10 mouse cellular contexts compared by ENCODE assay signal in genomic region chr16:18585676-18586075, GRCm38 (mm10). TPM values are rescaled to one million over a fixed set of nuclear protein-coding genes. Genes with fewer than 3 reads are reported as not detected.
DNase-seq lines count a peak whose midpoint lies in the region; ATAC-seq and TF ChIP-seq lines count a peak whose summit lies in the region.
"Had no signal": no experiment of that assay in that cellular context is flagged by ENCODE, and none has a peak within 500 bp of the region (broad histone marks: within the 10 kb centered on the region; RNA-seq: fewer than 3 reads in every experiment).

No protein-coding gene starts in this region.

- TF ChIP-seq POLR2A in embryonic fibroblast, embryonic 13.5 days (IDR thresholded peaks at IDR 0.05; ENCODE audit: low read depth, low read length) = no peak
- TF ChIP-seq POLR2A in small intestine, adult 2 months (IDR thresholded peaks at IDR 0.05; ENCODE audit: low read depth, low read length) = no peak

- WGBS in lung, embryonic 14.5 days = 24% methylated on average over 10 of the region's 10 CpGs
- WGBS in limb, embryonic 10.5 days = 3% methylated on average over 10 of the region's 10 CpGs
- 60% methylated on average over 10 of the region's 10 CpGs for WGBS in small intestine, adult 2 months
- 24% methylated on average over 10 of the region's 10 CpGs for WGBS in kidney, embryonic 16.5 days

- TF ChIP-seq CTCF in lung, embryonic 14.5 days (IDR thresholded peaks at IDR 0.05; ENCODE audit: low read depth) = no peak
- no peak for TF ChIP-seq CTCF in embryonic fibroblast, embryonic 13.5 days (IDR thresholded peaks at IDR 0.05; ENCODE audit: borderline replicate concordance, insufficient read depth, low read length)
- TF ChIP-seq CTCF in small intestine, adult 2 months (IDR thresholded peaks at IDR 0.05; ENCODE audit: extremely low read depth, insufficient read length, insufficient replicate concordance, low read depth, low read length) = no peak

- H3K4me3 ChIP-seq in lung, embryonic 14.5 days (ENCODE audit: low read depth, low read length) = peak overlapping the region; percentile 59
- H3K4me3 ChIP-seq in embryonic fibroblast, embryonic 13.5 days (ENCODE audit: insufficient read depth, low read length) = peak overlapping the region; percentile 19
- peak overlapping the region; percentile 49 for H3K4me3 ChIP-seq in limb, embryonic 10.5 days
- 0 out of 2 replicates have a peak overlapping the region, but pooled peaks have one; percentile 5 for H3K4me3 ChIP-seq in small intestine, adult 2 months (ENCODE audit: low read depth, low read length)
- H3K4me3 ChIP-seq in kidney, embryonic 16.5 days (ENCODE audit: low read length) = no peak overlapping the region

- no peak for DNase-seq in lung, embryonic 14.5 days
- DNase-seq in lung, adult 18-20 months = no peak
- peak; percentile 64 for DNase-seq in limb, embryonic 10.5 days (ENCODE audit: low spot score)
- no peak for DNase-seq in Muller cell, postnatal 12 days (ENCODE audit: inconsistent ontology term)
- DNase-seq: cerebellum, adult 9-11 months; gastrocnemius, postnatal 14 days had no signal

- peak overlapping the region; percentile 86 for H3K4me2 ChIP-seq in lung, embryonic 14.5 days
- no peak overlapping the region for H3K4me2 ChIP-seq in kidney, embryonic 16.5 days (replicated peaks; ENCODE audit: low read depth, low read length)

- no peaks in the 10 kb centered on the region; the same call in 1 of the 2 replicates for H3K36me3 ChIP-seq in lung, embryonic 14.5 days (ENCODE audit: insufficient read depth)
- H3K36me3 ChIP-seq in limb, embryonic 10.5 days = no peaks in the 10 kb centered on the region
- no peaks in the 10 kb centered on the region for H3K36me3 ChIP-seq in small intestine, adult 2 months (ENCODE audit: control insufficient read depth, insufficient read depth, low read length)
- no peaks in the 10 kb centered on the region for H3K36me3 ChIP-seq in kidney, embryonic 16.5 days (ENCODE audit: insufficient read depth, low read length)

- peaks cover 98% of the 10 kb centered on the region for H3K27me3 ChIP-seq in lung, embryonic 14.5 days (ENCODE audit: insufficient read depth, low read length)
- peaks cover 100% of the 10 kb centered on the region for H3K27me3 ChIP-seq in limb, embryonic 10.5 days (ENCODE audit: low read depth, poor library complexity, severe bottlenecking)
- H3K27me3 ChIP-seq in small intestine, adult 2 months (ENCODE audit: control insufficient read depth, insufficient read depth, low read length) = peaks cover 83% of the 10 kb centered on the region
- H3K27me3 ChIP-seq in kidney, embryonic 16.5 days (ENCODE audit: insufficient read depth, low read length) = peaks cover 99% of the 10 kb centered on the region

- peak overlapping the region; percentile 77 for H3K9ac ChIP-seq in lung, embryonic 14.5 days
- H3K9ac ChIP-seq in kidney, embryonic 16.5 days (replicated peaks; ENCODE audit: low read length) = no peak overlapping the region

- no peaks in the 10 kb centered on the region for H3K9me3 ChIP-seq in lung, embryonic 14.5 days (ENCODE audit: low read depth, low read length)
- no peaks in the 10 kb centered on the region for H3K9me3 ChIP-seq in limb, embryonic 10.5 days (replicated peaks)
- H3K9me3 ChIP-seq in kidney, embryonic 16.5 days (ENCODE audit: low read length) = no peaks in the 10 kb centered on the region

- peak overlapping the region; percentile 38; the same call in 1 of the 2 replicates for H3K27ac ChIP-seq in lung, embryonic 14.5 days (ENCODE audit: low read depth)
- H3K27ac ChIP-seq in embryonic fibroblast, embryonic 13.5 days (ENCODE audit: insufficient read depth, low read length) = no peak overlapping the region
- no peak overlapping the region for H3K27ac ChIP-seq in limb, embryonic 10.5 days
- H3K27ac ChIP-seq in small intestine, adult 2 months (ENCODE audit: insufficient read depth, low read depth, low read length) = no peak overlapping the region
- no peak overlapping the region for H3K27ac ChIP-seq in kidney, embryonic 16.5 days (ENCODE audit: low read length)

- H3K4me1 ChIP-seq in lung, embryonic 14.5 days (ENCODE audit: insufficient read depth) = 0 out of 2 replicates have a peak, but pooled peaks cover 5% of the 10 kb centered on the region
- H3K4me1 ChIP-seq in embryonic fibroblast, embryonic 13.5 days (ENCODE audit: control insufficient read depth, insufficient read depth, low read length) = no peaks in the 10 kb centered on the region; the same call in 1 of the 2 replicates
- peaks cover 69% of the 10 kb centered on the region for H3K4me1 ChIP-seq in limb, embryonic 10.5 days
- peaks cover 23% of the 10 kb centered on the region for H3K4me1 ChIP-seq in small intestine, adult 2 months (ENCODE audit: control insufficient read depth, insufficient read depth, insufficient read length, low read length)
- H3K4me1 ChIP-seq in kidney, embryonic 16.5 days (ENCODE audit: insufficient read depth, low read length) = peaks cover 45% of the 10 kb centered on the region

- no peak for ATAC-seq in lung, embryonic 14.5 days (ENCODE audit: insufficient read depth)
- ATAC-seq in kidney, embryonic 16.5 days (ENCODE audit: low FRiP score, low TSS enrichment) = no peak
- ATAC-seq: Patski had no signal

RNA-seq across cellular contexts. Expression of gene Tbx1, which starts 4.8 kb away (rescaled TPM):
- polyA plus RNA-seq in lung, embryonic 14.5 days (2014; fragmentation: Nextera tagmentation; extraction: Ambion mirVana) = 12.0 and 15.8 TPM in 2 replicates
- 2.8 and 3.3 TPM in 2 replicates for polyA plus RNA-seq in embryonic fibroblast, embryonic 13.5 days (2011; ENCODE audit: insufficient read length, low read depth, missing spikeins)
- 1.1 and 1.7 TPM in 2 replicates for polyA plus RNA-seq in limb, embryonic 10.5 days (2016; fragmentation: Nextera tagmentation; extraction: Ambion mirVana)
- 2.6 and 8.3 TPM in 2 replicates for polyA plus RNA-seq in small intestine, adult 2 months (2012; rRNA removed)
- 0.26 and 0.32 TPM in 2 replicates for polyA plus RNA-seq in kidney, embryonic 16.5 days (2015; fragmentation: Nextera tagmentation; extraction: Ambion mirVana)

RNA-seq across cellular contexts. Expression of gene Gp1bb, which starts 36.5 kb away (rescaled TPM):
- polyA plus RNA-seq in lung, embryonic 14.5 days (2014; fragmentation: Nextera tagmentation; extraction: Ambion mirVana) = 3.8 and 4.1 TPM in 2 replicates
- 2.4 and 3.9 TPM in 2 replicates for polyA plus RNA-seq in embryonic fibroblast, embryonic 13.5 days (2011; ENCODE audit: insufficient read length, low read depth, missing spikeins)
- 1.8 and 2.8 TPM in 2 replicates for polyA plus RNA-seq in limb, embryonic 10.5 days (2016; fragmentation: Nextera tagmentation; extraction: Ambion mirVana)
- 35.8 and 580 TPM in 2 replicates for polyA plus RNA-seq in small intestine, adult 2 months (2012; rRNA removed)
- polyA plus RNA-seq in kidney, embryonic 16.5 days (2015; fragmentation: Nextera tagmentation; extraction: Ambion mirVana) = 0.96 and 1.3 TPM in 2 replicates

RNA-seq across cellular contexts. Expression of gene Gm49601, which starts 40.6 kb away (rescaled TPM):
- polyA plus RNA-seq in lung, embryonic 14.5 days (2014; fragmentation: Nextera tagmentation; extraction: Ambion mirVana) = 1.2 and 1.7 TPM in 2 replicates
- 17.8 and 20.1 TPM in 2 replicates for polyA plus RNA-seq in embryonic fibroblast, embryonic 13.5 days (2011; ENCODE audit: insufficient read length, low read depth, missing spikeins)
- polyA plus RNA-seq in limb, embryonic 10.5 days (2016; fragmentation: Nextera tagmentation; extraction: Ambion mirVana) = 2.3 and 4.7 TPM in 2 replicates
- polyA plus RNA-seq in small intestine, adult 2 months (2012; rRNA removed) = 22.7 and 156 TPM in 2 replicates
- polyA plus RNA-seq in kidney, embryonic 16.5 days (2015; fragmentation: Nextera tagmentation; extraction: Ambion mirVana) = 2.1 and 2.6 TPM in 2 replicates

RNA-seq across cellular contexts. Expression of gene Sept5, which starts 44.1 kb away (rescaled TPM):
- 19.3 and 20.1 TPM in 2 replicates for polyA plus RNA-seq in lung, embryonic 14.5 days (2014; fragmentation: Nextera tagmentation; extraction: Ambion mirVana)
- 82.3 and 89.3 TPM in 2 replicates for polyA plus RNA-seq in embryonic fibroblast, embryonic 13.5 days (2011; ENCODE audit: insufficient read length, low read depth, missing spikeins)
- 19.4 and 29.1 TPM in 2 replicates for polyA plus RNA-seq in limb, embryonic 10.5 days (2016; fragmentation: Nextera tagmentation; extraction: Ambion mirVana)
- 64.1 and 381 TPM in 2 replicates for polyA plus RNA-seq in small intestine, adult 2 months (2012; rRNA removed)
- 17.9 and 21.4 TPM in 2 replicates for polyA plus RNA-seq in kidney, embryonic 16.5 days (2015; fragmentation: Nextera tagmentation; extraction: Ambion mirVana)
